Mouse (Mus musculus): Measurements from ENCODE around the gene Net1. TPM values are rescaled to one million over a fixed set of nuclear protein-coding genes. Genes with fewer than 3 reads are reported as not detected.

Net1 gene
- 46.3 and 50.9 TPM in 2 replicates for polyA plus RNA-seq (2012)

DNA sequence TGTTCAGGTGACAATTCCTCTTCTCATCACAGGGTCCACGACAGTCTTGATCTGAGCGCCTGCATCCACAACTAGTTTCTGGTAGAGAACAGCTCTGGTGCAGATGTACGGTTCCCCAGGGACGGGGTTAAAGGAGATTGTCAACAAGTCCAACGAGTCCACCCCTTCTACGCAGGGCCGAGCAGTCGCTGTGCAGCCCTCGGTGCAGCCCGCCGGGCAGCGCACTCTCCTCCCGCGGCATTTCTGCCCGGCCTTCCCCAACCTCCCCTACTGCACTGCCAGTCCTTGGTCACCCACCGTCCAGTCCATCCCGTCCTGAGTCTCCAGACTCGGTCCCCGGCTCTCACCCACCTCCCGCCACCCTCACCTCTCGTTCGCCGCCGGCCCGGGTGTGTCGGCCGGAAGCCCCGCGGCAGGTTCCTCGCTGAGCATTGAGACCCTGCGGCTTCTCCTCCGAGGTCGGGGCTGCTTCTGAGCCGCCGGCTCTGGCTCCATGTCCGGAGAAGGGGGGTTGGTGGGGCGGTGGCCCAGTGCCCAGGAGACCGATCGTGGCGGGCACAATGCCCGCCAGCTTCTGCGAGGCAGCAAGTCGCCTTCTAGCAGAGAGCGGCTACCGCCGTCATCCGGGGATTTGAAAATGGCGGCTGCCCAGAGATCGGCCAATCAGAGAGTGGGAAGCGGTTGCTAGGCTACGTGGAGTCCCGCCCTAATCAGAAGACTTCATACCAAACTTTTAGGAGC, at the start of gene Net1, which contains the start of gene Tubal3:
TSS of gene Net1 (minus strand) at position 650 of the 741 bp plus-strand sequence.
TSS of gene Tubal3 (plus strand) at position 704 of the 741 bp plus-strand sequence.

DNA sequence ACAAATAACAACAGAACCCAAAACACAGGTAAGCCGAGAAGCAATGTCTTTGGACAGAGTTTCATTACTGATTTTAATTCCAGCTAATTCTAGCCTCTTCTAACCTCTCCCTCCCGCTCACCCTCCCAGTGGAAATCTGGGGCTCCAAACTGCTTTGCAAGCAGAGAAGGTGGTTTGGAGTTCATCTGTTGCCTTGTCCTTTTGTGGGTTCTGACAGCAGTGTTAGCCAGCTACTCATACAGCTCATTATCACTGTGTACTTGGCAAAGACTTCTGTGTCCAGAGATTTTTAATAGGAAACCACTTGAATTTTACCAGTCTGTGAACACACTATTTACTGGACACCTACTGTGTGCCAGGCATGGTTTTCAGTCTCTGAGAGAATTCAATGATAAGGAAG, 27.2 kb upstream of the Net1 start, which contains the start of gene Ucn3:
TSS of gene Ucn3 (minus strand) at position 101 of the 400 bp plus-strand sequence.

DNA sequence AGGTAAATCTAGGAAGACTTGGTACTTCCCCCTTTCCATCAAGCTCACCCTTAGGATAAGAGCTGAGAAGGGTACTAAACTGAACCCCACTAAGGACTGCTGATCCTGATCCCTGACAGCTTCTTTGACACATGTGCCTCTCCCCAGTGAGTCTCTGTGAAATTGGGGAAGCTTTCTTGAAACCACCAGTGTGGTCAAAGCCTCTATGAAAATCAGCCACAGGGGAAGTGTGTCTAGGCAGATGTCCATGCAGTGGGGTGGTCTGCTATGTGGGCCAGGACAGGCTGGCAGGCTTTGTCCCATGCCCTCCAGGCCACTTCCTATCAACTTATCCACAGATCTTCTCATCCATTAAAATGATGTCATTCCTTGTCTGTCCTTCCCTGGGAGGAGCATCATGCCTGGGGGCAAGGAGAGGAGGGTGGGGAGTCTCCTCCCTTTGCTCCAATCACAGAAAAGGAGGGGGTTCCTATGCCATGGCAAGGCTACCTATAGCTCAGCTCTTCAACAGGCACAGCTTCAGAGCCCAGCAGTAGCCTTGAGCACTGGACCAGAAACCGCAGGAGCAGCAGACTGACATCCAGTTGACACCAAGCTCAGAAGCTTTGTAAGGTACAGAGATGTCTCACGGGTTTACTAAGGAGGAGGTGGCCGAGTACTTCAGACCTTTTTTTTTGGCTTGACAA, 64.2 kb downstream of the Net1 start, which contains the start of gene Calm5:
TSS of gene Calm5 (plus strand) at position 526 of the 686 bp plus-strand sequence.

DNA sequence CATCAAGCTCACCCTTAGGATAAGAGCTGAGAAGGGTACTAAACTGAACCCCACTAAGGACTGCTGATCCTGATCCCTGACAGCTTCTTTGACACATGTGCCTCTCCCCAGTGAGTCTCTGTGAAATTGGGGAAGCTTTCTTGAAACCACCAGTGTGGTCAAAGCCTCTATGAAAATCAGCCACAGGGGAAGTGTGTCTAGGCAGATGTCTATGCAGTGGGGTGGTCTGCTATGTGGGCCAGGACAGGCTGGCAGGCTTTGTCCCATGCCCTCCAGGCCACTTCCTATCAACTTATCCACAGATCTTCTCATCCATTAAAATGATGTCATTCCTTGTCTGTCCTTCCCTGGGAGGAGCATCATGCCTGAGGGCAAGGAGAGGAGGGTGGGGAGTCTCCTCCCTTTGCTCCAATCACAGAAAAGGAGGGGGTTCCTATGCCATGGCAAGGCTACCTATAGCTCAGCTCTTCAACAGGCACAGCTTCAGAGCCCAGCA, 80.7 kb downstream of the Net1 start, which contains the start of gene Calm4:
TSS of gene Calm4 (plus strand) at position 446 of the 496 bp plus-strand sequence.

Other genes with a start within 250 kb of the Net1 start
- not detected in 2 replicates for gene Calml3, start 113.9 kb downstream of the Net1 start, polyA plus RNA-seq (2012)
- gene Calm4, start 80.5 kb downstream of the Net1 start, polyA plus RNA-seq (2012): not detected in 2 replicates
- not detected in 2 replicates for gene Calm5, start 64.0 kb downstream of the Net1 start, polyA plus RNA-seq (2012)
- not detected in 2 replicates for gene Tubal3, start 54 bp upstream of the Net1 start, polyA plus RNA-seq (2012)
- not detected in 2 replicates for gene Ucn3, start 27.1 kb upstream of the Net1 start, polyA plus RNA-seq (2012)
- gene Akr1c14, start 130.8 kb upstream of the Net1 start, polyA plus RNA-seq (2012): not detected in 2 replicates
- gene Akr1c18, start 232.4 kb upstream of the Net1 start, polyA plus RNA-seq (2012): not detected in 2 replicates

Data from megakaryocyte-erythroid progenitor cell, adult 5 weeks (primary cell).